Mouse (Mus musculus) heart, adult 11 months (tissue): ENCODE measurements around the gene Timm8a1.
"Not testable (repeated sequence)": the region's sequence is repeated elsewhere in the genome, so short reads cannot be mapped to it uniquely, and the experiment has no call there.

Source experiments
- DNase-seq: peaks from one replicate; pipeline ENCODE4 v3.0.0; 2022

Timm8a1 gene

GRCm38 (mm10) chrX:134541145-134541954, at the start of gene Timm8a1:
TSS of gene Timm8a1 (minus strand) at chrX:134541865.
- peak; percentile 96 for DNase-seq

GRCm38 (mm10) chrX:134589836-134590235, 48.2 kb upstream of the Timm8a1 start:
- DNase-seq, result no peak

- DNase-seq, result no peak
Measured at GRCm38 (mm10) chrX:134588997-134589396, 47.3 kb upstream of the Timm8a1 start.

DNA sequence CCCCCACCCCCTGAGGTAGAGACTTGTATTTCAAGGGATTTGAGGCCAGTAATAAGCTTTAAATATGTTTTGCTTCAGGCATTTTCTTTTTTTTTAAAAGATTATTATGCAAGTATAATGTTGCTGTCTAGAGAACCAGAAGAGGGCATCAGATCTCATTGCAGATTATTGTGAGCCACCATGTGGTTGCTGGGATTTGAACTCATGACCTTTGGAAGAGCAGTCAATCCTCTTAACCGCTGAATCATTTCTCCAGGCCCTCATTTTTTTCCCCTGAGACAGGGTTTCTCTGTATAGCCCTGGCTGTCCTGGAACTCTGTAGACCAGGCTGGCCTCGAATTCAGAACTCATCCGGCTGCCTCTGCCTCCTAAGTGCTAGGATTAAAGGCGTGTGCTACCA, 46.6 kb upstream of the Timm8a1 start:
- no peak for DNase-seq

GRCm38 (mm10) chrX:134586447-134586846, 44.8 kb upstream of the Timm8a1 start:
- no peak for DNase-seq

- DNase-seq, result peak; percentile 99
Measured at GRCm38 (mm10) chrX:134585103-134586002, 43.7 kb upstream of the Timm8a1 start, which contains the start of gene Rpl36a. TSS of gene Rpl36a (plus strand) at chrX:134585654.

- peak; percentile 90 for DNase-seq
Measured at GRCm38 (mm10) chrX:134582888-134583669, 41.4 kb upstream of the Timm8a1 start, which contains the start of gene Btk. TSS of gene Btk (minus strand) at chrX:134583570.

DNA sequence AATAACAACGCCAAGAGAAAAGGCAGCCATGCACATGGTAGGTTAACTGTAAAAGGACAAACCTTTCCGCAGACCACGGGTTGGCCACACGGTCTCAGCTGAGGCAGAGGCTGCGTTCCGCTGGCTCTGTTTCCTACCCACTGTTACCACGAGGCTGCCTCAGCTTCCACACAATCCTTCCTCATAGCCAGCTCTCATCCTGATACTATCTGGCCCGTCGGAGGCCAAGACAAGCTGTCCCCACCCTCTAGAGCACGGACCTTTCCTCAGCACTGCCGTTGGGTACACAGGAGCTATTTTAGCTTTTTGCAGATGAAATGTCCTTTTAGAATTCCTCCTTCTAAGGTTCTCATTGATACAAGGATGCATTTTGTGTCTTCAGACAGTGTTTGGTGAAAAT, 40.6 kb upstream of the Timm8a1 start:
- DNase-seq, result no peak

- no peak for DNase-seq
Measured at GRCm38 (mm10) chrX:134580528-134581305, 39.1 kb upstream of the Timm8a1 start.

DNA sequence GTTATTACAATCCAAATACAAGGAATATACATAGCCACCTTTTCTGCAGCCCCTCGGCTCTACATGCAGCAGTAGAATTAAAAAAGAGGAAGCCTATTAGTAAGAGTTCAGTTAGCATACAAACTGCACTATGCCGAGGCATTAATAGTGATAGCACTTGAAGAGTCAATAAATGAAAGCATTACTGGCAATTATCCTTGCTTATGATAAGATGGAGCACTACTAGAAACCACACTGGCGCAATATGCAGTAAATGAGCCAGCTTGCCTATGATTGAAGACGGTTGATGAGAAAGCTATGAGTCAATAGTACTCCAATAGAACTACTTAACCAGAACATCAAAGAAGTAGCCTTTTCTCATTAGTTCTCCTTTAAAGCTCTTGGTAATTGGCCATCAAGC, 36.2 kb upstream of the Timm8a1 start:
- no peak for DNase-seq

DNA sequence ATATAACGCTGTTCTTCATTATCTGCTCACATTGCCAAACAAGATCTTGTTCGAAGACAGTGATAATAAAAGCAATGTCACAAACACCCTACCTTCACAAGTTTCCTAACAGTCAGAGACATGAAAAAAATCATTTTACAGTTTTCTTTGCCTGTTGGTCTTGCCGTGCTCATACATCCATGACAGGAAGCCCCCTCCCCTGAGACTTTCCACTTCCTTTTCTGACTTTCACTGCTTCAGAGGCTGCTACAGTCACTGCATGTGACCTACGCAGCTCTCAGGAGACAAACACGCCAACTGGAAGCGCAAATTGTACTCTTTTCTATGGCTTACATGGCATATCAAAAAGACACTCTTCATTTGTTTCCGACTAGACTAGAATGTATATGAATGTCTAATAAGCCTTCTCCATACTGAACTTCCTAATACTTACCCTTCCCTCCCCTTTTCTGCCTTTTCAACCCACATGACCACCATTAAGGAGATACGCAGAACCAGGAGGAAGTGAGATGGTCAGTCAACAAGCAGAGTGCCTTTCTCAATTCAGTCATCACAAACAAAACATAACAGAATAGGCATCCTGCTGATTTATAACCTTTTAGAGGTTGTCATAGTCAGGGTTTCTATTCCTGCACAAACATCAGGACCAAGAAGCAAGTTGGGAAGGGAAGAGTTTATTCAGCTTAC, 25.0 kb upstream of the Timm8a1 start:
- no peak for DNase-seq

DNA sequence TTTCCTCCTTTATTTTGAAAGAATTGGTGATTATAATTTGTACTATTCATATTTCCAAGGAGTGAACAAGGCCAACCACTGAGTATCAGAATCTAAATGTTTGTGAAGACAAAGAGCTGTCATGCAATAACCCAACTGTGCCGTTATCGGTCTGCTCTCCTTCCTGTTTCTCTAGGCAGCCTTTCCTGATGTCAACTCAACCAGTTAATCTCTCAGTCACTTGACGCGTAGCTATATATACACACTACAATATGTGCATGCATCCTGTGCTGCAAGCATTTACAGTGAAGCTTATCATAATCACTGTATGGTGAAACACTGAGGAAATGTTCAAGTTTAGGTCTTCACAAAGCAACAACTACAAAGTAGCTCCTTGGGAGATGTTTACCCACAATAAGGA, 22.7 kb upstream of the Timm8a1 start:
- no peak for DNase-seq

DNA sequence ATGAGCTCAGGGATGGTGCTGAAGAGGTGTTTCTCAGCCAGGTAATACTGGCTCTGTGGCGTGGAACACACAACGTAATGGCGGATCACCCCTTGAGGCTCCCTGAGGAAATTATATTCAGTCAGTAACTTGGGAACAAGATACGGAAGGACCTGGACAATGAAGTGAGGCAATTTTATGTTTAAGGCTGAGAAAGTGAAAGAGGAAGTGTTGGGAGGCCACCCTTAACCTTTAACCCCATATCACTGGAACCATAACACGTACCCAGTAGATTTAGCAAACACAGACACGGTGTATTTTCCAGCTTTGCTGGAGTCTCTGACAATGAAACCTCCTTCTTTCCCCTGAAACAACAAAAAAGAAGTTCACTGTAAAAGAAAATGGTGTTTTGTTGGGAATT, 12.8 kb upstream of the Timm8a1 start:
- DNase-seq, result no peak

DNA sequence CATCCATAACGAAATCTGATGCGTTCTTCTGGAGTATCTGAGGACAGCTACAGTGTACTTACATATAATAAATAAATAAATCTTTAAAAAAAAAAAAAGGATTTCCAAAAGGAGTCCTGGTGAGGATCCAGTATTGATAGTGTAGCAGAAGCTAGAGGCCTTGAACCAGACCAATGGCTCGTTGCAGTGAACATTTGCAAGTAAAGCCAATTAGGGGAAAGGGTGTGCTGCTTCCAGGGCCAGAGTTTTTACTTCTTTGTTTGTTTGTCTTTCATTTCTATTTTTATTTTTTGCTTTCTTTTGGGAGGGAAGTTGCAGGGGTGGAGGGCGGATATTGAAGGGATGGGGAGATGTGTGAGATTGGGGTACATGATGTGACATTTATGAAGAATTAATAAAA, 11.7 kb upstream of the Timm8a1 start:
- no peak for DNase-seq

GRCm38 (mm10) chrX:134550903-134551302, 9.2 kb upstream of the Timm8a1 start:
- no peak for DNase-seq

- no peak for DNase-seq
Measured at GRCm38 (mm10) chrX:134547330-134547729, 5.7 kb upstream of the Timm8a1 start.

- DNase-seq, result no peak
Measured at GRCm38 (mm10) chrX:134541955-134542308, 267 bp upstream of the Timm8a1 start.

DNA sequence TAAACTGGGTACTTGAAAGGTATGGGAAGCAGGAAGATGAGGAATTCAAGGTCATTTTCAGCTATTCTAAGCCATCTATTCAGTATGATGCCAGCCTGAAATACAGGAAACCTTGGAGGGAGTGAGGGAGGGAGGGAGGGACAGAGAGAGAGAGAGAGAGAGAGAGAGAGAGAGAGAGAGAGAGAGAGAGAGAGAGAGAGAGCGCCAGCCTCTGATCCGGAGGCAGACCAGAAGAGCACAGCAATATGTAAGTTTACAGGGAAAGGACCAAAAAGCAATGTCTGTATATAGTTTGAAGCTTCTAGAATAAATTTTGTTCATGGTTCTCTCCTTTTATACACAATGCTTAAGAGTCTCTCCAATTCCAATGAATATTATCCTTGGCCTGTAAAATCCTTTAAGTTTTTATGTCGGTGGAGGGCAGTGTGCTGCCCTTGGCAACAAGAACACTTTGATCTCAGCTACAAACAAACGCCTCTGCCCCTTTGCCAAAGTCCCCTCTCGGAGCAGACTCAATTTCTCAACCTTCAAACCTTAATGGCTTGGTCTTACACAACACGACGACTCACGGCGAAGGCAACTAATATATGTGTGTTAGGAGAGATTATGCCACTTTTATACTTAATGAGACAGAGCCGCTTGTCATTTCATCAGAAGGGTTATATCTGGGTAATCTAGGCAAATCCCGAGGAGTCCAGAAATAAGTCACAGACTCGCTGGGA, 1.1 kb downstream of the Timm8a1 start:
- DNase-seq, result no peak

- DNase-seq, result not testable (repeated sequence)
Measured at GRCm38 (mm10) chrX:134539795-134540194, 1.9 kb downstream of the Timm8a1 start.

DNA sequence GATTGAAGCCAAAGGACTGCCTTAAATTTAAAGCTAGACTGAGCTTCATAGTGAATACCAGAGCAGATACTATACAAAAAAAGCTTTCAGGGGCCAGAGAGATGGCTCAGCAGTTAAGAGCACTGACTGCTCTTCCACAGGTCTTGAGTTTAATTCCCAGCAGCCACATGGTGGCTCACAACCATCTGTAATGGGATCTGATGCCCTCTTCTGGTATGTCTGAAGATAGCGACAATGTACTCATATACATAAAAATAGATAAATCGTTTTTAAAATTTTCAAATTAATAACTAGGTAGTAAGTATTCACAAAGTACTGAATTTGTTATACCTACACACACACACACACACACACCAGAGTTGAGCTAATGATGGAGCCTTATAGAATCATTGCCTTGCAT, 8.3 kb downstream of the Timm8a1 start:
- DNase-seq, result no peak

DNA sequence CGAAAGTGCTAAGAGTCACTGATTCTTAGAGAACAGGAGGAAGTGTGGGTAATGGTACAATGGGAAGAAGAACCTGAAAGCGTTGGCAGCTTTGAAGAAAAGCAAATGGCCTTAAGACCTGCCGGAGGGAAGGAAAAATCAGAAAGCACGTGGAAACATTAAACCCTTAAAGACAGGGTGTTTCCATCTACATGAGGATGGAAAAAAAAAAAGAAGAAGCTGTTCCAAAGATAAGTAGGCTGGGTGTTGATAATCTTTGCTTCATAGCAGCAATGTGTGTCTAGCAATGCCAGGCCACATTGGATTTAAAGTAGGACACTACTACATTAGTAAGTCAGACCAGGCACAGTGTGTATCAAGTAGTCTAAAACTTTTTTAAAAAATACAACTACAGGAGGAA, 16.4 kb downstream of the Timm8a1 start:
- DNase-seq, result no peak
